Mouse (Mus musculus): ENCODE results near the gene Rab31.
A peak's percentile ranks its signal among the peaks of the same experiment; 100 is the strongest.

Gene Rab31

DNA sequence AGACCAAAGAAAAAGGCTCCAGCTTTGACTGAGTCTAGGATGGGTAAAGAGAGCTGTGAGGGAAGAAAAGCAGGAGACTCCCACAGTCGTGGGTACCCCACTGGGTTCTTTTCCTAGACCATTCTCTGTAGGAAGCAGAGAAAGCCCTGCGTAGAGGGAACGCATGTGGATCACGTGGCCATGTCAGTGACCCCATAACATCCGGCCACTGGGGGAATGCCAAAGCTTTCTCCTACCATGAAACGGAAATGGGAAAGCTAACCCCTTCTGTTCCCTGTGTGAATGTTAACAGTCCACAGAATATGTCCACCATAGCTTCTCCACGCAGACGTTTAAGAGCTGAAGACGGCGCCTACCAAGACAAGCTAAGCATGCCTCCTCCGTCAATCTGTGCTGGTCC lies 62.0 kb downstream of the Rab31 start:
- no peak for DNase-seq (ENCODE audit: extremely low read depth, insufficient read length, low spot score)

DNA sequence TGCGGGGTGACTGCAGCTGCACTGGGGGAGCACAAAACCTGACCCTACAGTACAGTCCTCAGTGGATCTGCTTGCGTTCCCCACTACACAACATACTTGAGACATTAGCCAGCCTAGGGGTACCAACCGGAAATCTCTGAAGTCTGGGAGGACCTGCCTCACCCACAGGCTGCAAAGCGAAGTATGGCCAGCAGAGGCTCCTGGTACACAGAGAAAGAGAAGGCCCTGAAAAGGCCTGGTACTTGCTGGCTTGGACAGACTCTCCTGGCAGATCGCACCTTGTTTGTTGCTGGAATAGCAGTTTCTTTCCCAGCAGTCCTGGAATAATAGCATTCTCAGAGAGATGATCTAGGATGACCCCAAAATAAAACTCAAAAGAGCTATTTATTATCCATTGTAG lies 66.3 kb downstream of the Rab31 start:
- no peak for DNase-seq (ENCODE audit: extremely low read depth, insufficient read length, low spot score)

DNA sequence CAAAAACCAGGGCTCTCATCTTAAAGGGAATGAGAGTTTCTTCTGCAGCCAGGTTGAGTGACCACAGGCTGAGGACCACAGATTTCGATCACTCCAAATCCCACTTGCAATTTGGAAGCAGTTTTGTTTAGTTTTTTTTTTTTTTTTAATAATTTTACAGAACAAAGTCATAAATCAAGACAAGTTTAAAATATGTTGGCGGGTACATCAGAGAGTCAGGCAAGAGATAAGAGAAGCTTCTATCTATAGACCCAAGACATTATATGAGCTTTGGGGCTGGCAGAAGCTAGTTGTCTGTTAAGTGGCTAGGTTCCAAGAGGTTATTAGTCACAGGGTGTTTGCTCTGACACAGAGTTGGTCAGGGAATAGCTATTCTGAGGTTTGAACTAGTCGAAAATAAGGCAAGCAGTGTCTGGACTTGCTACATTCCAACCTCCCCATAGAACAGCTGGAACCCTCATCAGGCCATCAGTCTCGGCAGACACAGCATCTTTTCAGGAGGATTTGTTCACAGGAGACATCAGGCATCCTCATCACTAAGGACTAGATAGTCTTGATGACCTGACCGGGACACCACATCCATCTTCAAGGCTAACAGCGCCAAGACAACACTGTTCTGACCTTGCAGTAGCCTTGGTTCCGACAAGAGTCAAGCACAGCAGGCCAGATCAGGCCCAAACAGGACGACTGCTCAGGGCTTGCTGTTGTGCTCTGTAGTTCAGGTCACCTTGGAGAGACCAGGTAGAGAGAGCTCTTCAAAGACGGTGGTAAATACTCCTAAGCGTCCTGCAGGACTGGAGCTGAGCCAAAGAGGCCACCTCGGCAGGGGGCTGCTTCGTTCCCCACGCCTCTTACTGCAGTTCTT lies 68.8 kb downstream of the Rab31 start:
- peak; percentile 58 for DNase-seq (ENCODE audit: extremely low read depth, insufficient read length, low spot score)

DNA sequence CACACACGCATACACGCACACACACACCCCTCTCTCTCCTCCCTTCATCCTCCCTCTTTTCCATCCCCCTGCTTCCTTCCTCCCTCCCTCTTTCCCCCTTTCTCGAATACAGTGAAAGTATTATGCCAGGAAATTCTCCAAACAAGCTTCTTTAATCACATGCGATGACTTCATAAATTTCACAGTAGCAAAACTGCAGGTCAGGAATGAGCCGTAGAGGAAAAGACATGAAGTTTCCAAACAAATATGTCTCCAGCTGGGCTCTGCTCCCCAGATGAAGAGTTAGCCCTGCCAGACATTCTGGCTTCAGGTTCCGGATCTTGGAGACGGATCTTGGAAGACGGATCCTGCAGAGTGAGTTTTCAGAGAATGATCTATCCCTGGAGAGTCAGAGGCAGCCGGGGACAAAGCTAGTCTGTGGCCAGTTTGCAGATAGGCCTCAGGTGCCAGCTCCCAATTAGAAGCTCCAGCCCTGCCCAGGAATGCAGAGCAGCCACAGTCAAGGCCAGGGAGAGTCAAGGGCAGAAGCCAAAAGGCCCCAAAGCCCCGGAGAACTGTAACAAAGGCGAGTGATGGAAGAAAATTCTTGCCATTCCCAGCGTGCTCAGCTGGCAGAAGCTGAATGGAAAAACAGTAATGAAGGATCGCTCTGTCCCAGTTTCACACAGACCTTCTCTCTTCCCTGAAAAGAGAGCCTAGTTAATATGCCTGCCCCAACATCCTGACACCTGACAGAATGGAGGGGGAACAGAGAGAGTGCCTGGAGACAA lies 70.6 kb downstream of the Rab31 start:
- DNase-seq (ENCODE audit: extremely low read depth, insufficient read length, low spot score), result peak; percentile 67

DNA sequence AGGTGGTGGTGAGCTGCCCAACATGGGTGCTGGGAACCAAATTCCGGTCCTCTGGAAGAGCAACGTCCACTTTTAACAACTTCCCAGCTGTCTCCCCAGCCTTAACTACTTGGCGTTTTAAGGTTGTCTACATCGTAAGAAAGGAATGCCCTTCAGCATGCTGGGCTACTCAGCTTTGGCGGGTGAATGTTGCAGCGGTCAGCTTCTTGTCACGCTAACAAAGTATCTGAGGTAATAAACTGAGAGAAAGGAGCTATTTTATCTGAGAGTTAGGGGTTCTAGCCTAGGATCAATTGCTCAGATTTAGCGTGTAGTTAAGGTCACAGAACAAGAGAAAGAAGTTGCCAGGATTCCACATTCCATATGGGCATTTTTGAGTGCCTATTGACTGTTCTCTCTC lies 71.2 kb downstream of the Rab31 start:
- DNase-seq (ENCODE audit: extremely low read depth, insufficient read length, low spot score), result no peak

DNA sequence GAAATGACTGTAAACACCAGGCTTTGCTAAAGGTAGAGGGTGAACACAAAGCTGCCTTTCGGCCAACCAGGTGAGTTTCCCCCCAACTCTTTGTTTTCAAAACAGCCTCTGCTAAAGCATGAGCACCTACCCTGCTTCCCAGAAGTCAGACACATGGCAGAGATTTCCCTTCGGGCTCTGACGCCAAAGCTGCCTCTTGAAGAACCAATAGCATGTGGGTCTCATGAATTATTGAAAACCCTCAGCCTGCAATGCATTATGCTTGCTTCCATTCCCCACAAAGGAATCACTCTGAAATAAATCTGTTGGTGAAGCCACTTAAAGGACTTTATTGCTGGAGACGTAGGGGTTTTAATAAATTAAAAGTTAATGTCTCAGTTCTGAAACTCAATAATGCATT lies 72.5 kb downstream of the Rab31 start:
- no peak for DNase-seq (ENCODE audit: extremely low read depth, insufficient read length, low spot score)

DNA sequence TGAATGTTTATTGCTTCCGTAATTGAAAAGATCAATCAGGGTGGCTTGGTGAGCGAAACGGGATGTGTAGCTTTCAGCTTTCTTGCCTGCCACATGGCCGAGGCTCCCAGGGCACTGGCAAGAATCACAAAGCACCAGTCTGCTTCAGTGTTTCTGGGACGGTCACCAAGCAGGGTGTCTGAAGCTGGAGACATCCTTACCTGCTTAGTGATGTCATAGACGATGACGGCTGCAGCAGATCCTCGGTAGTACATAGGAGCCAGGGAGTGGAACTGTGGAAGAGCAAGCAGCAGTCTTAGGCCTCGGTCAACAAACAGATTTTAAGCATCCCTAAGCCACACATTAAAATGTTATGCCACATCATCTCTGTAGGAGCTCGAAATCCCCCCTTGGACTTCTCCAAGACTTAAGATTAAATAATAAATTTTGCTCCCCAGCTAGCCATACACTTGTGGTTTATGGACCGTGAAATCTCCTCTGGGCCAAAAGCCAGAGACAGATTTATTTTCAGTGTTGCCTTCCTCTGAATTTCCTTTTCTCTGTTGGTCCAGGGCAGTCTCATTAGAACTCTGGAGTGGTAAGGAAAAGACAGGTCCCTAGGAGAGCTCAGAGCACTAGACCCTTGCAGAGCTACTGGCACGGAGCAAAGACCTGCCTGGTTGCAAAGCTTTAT lies 74.6 kb downstream of the Rab31 start:
- peak; percentile 36 for DNase-seq (ENCODE audit: extremely low read depth, insufficient read length, low spot score)

DNA sequence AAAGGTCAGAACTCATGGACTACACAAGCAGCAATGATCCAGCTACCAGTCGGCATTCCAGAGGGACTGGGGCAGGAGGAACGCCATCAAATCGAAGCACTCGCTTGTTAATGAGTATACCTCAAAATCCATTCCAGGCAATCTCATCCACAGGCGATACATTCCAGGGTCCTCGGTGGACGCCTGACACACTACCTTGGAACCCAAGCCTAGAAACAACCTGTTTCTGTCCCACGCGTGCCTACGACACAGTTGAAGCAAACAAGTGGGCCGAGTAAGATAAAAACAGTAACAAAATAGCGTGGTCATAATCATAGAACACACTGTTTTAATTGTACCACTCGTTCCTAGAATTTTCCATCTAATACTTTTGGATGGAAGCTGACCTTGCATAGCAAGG lies 75.6 kb downstream of the Rab31 start:
- no peak for DNase-seq (ENCODE audit: extremely low read depth, insufficient read length, low spot score)

DNA sequence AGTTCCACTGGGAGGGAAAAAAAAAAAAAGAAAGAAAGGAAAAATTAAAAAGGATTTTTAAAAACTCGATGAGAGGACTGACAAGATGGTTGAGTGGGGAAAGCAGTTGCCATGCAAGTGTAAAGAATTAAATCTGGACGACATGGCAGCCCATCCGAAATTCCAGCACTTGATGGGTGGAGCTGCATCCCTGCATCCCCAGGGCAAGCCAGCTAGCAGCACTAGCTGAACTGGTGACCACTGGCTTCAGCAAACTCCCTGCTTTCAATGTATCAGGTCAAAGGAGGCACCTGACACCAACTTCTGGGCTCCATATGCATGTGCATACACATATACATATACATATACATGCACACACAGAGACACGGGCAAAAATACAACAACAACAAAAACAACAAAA lies 80.3 kb downstream of the Rab31 start:
- no peak for DNase-seq (ENCODE audit: extremely low read depth, insufficient read length, low spot score)

DNA sequence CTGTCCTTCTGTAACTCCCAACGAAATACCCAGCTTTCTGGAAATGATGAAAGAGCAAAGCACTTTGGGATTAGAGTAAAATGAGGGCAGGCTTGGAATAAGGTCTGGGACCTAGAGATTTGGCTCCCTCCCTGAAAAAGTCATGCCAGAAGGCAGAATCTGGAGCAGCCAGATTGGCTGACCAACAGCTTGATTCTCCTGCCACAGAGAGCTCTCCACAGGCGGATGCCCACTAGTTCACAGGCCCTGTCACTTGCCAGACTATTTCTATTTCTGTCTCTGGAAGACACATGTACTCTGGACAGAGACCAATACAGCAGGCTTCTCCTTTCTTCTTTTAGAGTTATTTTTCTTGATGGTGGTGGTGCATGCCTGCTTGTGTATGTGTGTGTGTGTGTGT lies 88.8 kb downstream of the Rab31 start:
- DNase-seq (ENCODE audit: extremely low read depth, insufficient read length, low spot score), result no peak

DNA sequence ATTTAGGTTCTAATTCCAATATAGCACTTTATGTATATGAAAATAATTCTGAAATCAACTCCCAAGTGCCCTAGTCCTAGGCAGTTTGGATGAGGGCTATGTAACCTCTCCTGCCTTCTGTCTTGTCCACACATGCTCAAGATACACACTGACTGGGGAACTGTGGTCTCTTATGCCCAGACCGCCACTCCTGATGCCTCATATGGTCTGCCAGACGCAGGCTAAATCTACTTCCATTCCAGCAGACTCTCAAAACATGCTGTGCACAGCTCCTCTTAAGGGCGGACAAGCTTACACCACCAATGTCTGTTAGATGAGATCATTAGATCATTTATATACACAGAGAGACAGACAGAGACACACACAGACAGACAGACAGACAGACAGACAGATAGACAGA lies 89.2 kb downstream of the Rab31 start:
- no peak for DNase-seq (ENCODE audit: extremely low read depth, insufficient read length, low spot score)

DNA sequence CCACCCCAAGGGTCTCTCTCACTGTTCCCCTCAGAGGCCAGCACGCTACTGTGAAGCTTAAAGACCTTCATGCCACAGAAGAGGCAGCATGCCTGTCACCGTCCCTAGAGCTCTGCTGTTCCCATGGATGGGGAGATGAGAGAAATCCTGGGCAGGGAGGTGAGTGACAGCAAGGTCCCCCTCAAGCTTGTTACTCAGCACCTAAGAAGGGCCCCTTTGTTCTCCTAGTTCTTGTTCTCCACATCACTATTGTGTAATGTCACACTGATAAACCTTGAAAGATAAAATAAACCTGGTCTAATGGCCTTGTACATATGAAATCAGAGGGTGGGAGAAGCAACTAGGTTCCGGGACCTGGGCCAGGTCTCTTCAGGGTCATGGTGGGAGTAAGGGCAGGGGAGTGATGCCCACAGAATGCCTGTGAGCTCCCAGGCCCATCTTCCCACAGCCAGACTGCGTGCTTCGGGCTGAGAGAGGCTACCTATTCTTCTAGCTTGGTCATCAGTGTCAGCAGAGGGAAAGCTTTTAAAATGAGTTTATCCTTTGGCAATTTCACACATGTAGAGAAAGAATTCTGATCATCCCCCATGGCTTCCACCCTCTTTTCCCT lies 90.4 kb downstream of the Rab31 start:
- no peak for DNase-seq (ENCODE audit: extremely low read depth, insufficient read length, low spot score)

DNA sequence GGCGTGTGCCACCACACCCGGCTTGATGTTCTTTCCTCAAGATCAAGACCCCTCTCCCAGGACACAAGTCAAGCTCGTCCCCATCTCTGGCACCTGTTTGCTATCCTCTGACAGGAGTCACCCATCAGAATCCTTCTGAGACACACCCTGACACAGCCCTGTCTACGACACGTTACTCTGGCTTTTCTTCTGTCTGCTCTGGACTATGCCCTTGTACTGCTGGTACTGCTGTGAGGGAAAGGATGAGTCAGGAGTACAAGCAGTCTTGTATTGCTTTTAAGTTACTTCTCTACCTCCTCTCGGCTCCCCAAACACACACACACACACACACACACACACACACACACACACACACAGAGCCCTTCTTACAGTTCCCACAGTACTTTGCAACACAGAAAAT lies 91.0 kb downstream of the Rab31 start:
- DNase-seq (ENCODE audit: extremely low read depth, insufficient read length, low spot score), result no peak

DNA sequence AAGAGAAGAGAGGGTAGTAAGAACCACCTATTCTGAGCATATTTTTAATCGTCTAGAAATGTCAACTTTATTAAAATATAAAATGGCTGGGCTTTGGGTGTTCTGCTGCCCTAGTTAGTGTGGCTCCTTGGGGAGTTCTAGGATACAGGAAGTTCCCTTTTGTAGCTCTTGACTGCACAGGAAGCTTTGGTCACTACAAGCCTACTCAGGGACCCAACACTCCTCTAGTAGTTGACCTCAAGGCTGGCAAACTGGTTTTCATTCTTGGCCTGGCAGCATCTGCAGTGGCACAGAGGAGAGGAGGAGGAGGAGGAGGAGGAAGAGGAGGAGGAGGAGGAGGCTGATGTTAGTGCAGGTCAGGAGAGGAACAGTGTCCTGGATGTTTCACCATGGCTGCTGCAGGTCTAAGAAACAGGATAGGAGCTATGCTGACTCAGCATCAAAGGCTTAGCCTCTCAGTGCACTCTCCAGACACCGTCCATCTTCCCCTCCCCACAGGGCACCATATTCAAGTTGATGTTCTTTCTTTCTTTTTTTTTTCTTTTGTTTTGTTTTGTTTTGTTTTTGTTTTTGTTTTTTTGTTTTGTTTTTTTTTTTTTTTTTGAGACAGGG lies 91.6 kb downstream of the Rab31 start:
- DNase-seq (ENCODE audit: extremely low read depth, insufficient read length, low spot score), result no peak

DNA sequence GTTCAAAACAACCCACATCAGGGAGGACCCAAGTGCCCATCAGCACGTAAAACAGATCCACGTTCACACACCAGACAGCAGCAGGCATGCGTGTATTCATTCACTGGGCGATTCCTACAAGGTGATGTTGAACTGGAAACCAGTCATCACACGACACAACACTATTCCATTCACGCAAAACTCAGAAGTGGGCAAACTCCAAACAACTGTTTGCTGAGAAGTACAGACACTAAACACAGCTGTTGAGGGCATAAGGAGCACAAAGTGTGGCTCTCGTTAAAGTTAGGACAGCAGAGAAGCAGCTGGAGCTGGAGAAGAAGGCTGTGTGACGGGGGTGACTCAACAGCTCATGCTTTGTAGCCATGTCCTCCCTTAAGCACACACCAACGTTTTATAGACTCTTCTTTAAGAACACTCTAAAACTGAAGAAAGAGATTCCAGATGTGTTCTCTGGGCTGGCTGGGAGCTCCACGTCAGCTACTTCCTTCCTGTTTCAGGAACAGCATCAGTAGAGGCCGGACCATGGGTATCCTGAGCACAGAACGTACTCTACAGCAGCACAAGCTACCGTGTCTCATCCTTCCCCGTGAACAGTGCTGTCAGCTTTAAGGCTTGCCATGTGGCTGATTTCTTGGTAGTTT lies 92.6 kb downstream of the Rab31 start:
- DNase-seq (ENCODE audit: extremely low read depth, insufficient read length, low spot score), result no peak

DNA sequence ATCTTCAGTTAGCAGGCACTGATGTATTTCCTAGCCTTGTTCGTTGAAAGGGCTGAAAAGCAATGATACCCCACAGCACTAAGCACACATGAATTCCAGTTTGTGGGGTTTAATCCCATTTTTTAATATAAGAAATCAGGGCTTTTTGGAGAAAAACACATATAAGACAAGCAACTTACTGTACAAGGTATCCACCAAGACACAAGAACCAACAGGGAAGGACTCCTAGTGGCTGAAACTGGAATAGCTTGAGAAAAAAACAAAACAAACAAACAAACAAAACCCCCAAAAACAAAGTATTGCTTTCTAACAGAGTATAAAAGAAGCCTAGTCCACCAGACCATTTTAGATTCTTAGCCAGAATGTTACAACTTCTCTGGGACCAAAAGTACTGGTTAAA lies 94.8 kb downstream of the Rab31 start:
- no peak for DNase-seq (ENCODE audit: extremely low read depth, insufficient read length, low spot score)

DNA sequence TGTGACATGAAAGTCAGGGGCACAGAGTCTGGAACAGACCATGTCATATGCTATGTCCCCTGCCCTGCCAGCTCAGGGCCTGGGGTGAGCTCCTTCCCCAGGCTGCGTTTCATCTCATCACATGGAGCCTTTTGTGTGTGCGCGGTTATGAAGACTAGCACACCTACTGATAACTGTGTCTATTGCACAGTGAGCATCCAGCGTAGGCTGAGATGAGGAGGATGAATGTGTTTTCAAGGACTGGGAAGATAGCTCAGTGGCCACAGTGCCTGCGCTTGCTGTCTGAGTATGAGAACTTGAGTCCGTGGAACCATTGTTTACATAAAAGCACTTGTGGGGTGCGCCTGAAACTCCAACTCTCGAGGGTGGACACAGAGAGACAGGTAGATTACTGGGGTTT lies 96.0 kb downstream of the Rab31 start:
- no peak for DNase-seq (ENCODE audit: extremely low read depth, insufficient read length, low spot score)

DNA sequence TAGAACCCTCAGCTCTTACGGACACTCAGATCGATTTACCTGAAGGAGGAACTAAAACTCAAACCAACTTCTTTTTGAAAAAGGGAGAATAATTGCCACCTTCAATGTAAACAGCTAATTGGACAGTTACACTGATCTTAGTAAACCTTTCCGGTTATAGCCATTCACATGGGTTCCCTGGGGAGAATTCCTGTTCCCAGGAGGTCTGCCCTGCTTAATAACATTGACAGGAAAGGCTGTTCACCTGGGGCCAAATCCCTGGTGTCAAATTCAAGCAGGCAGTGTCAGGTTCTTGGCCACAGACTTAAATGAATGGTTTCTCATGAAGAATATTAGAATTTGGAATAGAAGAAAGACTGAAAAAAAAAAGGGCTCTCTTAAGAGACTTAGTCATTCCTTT lies 96.6 kb downstream of the Rab31 start:
- no peak for DNase-seq (ENCODE audit: extremely low read depth, insufficient read length, low spot score)

DNA sequence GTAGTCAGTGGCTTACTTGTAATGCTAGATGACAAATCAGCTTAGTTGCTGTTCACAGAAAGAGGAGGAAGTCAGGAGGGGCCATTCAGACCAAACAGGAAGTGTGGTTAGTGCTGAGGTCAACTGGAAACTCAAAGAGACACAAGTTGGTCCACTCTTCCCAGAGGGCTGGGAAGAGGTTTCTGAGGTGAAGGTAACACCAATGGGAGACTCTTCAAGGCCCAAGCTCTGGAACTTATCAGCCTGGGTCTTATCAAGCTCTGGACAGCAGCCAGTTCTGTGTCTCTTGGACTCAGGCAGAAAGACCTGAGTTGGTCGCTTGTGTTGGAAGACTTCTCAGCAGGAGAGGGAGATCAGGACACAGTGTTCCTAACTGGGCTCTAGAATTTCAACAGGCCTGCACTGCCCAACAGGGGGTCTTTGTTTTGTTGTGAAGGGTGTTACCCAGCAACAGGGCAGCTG lies 97.8 kb downstream of the Rab31 start:
- no peak for DNase-seq (ENCODE audit: extremely low read depth, insufficient read length, low spot score)

DNA sequence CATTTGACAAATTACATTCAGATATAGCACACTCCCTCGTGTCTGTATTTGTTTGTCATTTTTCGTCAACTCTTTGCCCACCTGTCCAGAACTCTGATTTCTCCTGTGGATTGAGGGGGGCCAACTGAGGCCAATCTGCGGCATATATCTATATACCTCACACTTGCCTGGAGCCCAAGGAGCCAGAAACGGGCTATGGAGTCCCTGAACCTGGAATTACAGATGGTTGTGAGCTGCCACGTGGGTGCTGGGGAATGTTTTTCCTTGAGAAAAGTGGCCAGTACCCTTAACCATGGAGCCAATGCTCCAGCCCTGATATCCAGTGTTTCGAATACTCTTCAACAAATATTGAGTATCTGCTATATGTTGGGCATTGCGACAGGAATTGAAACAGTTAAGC lies 99.6 kb downstream of the Rab31 start:
- DNase-seq (ENCODE audit: extremely low read depth, insufficient read length, low spot score), result no peak

All from 3134 (cell line).